ENCODE assay signal across 12 mouse cellular contexts in genomic region chr12:31912966-31913551, GRCm38 (mm10). TPM values are rescaled to one million over a fixed set of nuclear protein-coding genes. Genes with fewer than 3 reads are reported as not detected.
DNase-seq lines count a peak whose midpoint lies in the region; ATAC-seq and TF ChIP-seq lines count a peak whose summit lies in the region.
"Had no signal": no experiment of that assay in that cellular context is flagged by ENCODE, and none has a peak within 500 bp of the region (broad histone marks: within the 10 kb centered on the region; RNA-seq: fewer than 3 reads in every experiment).

No protein-coding gene starts in this region.

- 79% methylated on average over 6 of the region's 6 CpGs for WGBS in heart, postnatal 0 days

- no peak for DNase-seq in gastrocnemius, adult 2 months
- DNase-seq in gastrocnemius, adult 8-10 months (ENCODE audit: low spot score in 2 of 2): no peak
- no peak for DNase-seq in heart, postnatal 0 days (ENCODE audit: low spot score)
- no peak for DNase-seq in heart, adult 18-20 months
- DNase-seq in Patski (ENCODE audit: low read depth, low spot score): no peak
- DNase-seq in right cerebral cortex, postnatal 14 days: no peak
- DNase-seq: kidney, adult 18-20 months had no signal

- peaks cover 6% of the 10 kb centered on the region; the same call in 1 of the 2 replicates for H3K4me1 ChIP-seq in heart, postnatal 0 days (ENCODE audit: control insufficient read depth, insufficient read depth)
- H3K4me1 ChIP-seq in cortical plate, adult 2 months (ENCODE audit: control insufficient read depth, insufficient read depth, low read length): no peaks in the 10 kb centered on the region
- H3K4me1 ChIP-seq: forebrain, embryonic 13.5 days; hindbrain, embryonic 13.5 days had no signal

- no peak for ATAC-seq in heart, postnatal 0 days (ENCODE audit: insufficient read depth, low read depth)
- peak; percentile 55 for ATAC-seq in Patski

- TF ChIP-seq CTCF in gastrocnemius, adult 2 months (IDR thresholded peaks at IDR 0.05): no peak
- TF ChIP-seq CTCF in heart, postnatal 0 days (IDR thresholded peaks at IDR 0.05; ENCODE audit: low read depth): no peak
- no peak for TF ChIP-seq CTCF in Patski (IDR thresholded peaks at IDR 0.05)
- no peak for TF ChIP-seq CTCF in cortical plate, adult 2 months (IDR thresholded peaks at IDR 0.05; ENCODE audit: extremely low read depth, insufficient read depth, low read length)

- H3K27me3 ChIP-seq in heart, postnatal 0 days (ENCODE audit: control insufficient read depth, insufficient read depth, low read length): no peaks in the 10 kb centered on the region
- no peaks in the 10 kb centered on the region for H3K27me3 ChIP-seq in Patski
- H3K27me3 ChIP-seq: forebrain, embryonic 13.5 days; hindbrain, embryonic 13.5 days had no signal

- CTCF ChIA-PET in Patski (lab: Charles Lee): no interaction called here

- intact Hi-C loops in gastrocnemius, adult 2 months (cut with DNase I): no loop called here

- no peak for TF ChIP-seq EP300 in heart, postnatal 0 days (IDR thresholded peaks at IDR 0.05; ENCODE audit: low read depth)

- H3K9me3 ChIP-seq in heart, postnatal 0 days (replicated peaks; ENCODE audit: control insufficient read depth, low read length): no peaks in the 10 kb centered on the region
- H3K9me3 ChIP-seq: embryonic facial prominence, embryonic 10.5 days; forebrain, embryonic 13.5 days; hindbrain, embryonic 13.5 days had no signal

- H3K4me3 ChIP-seq in gastrocnemius, adult 2 months: no peak overlapping the region
- H3K4me3 ChIP-seq in heart, postnatal 0 days (ENCODE audit: low read depth, low read length): no peak overlapping the region
- no peak overlapping the region for H3K4me3 ChIP-seq in cortical plate, adult 2 months (ENCODE audit: insufficient read depth, low read length)
- H3K4me3 ChIP-seq: embryonic facial prominence, embryonic 10.5 days; forebrain, embryonic 13.5 days; hindbrain, embryonic 13.5 days had no signal

- no peak for TF ChIP-seq POLR2A in cortical plate, adult 2 months (IDR thresholded peaks at IDR 0.05; ENCODE audit: extremely low read depth, insufficient read depth, low read length)

- peak overlapping the region; percentile 75 for H3K27ac ChIP-seq in gastrocnemius, adult 2 months
- H3K27ac ChIP-seq in heart, postnatal 0 days (ENCODE audit: low read depth): 0 out of 2 replicates have a peak overlapping the region, but pooled peaks have one; percentile 34
- H3K27ac ChIP-seq in cortical plate, adult 2 months (ENCODE audit: insufficient read depth, low read length): 0 out of 2 replicates have a peak overlapping the region, but pooled peaks have one; percentile 2
- H3K27ac ChIP-seq: embryonic facial prominence, embryonic 10.5 days; forebrain, embryonic 13.5 days; hindbrain, embryonic 13.5 days had no signal

- no peaks in the 10 kb centered on the region for H3K36me3 ChIP-seq in heart, postnatal 0 days (replicated peaks; ENCODE audit: control insufficient read depth, insufficient read depth, low read length)
- H3K36me3 ChIP-seq: embryonic facial prominence, embryonic 10.5 days; hindbrain, embryonic 13.5 days had no signal

- no peak overlapping the region for H3K4me2 ChIP-seq in heart, postnatal 0 days (ENCODE audit: low read depth, low read length)
- H3K4me2 ChIP-seq: forebrain, embryonic 13.5 days; heart, embryonic 11.5 days; hindbrain, embryonic 13.5 days had no signal

- no peak overlapping the region for H3K9ac ChIP-seq in heart, postnatal 0 days (replicated peaks; ENCODE audit: low read depth, low read length)
- H3K9ac ChIP-seq: forebrain, embryonic 13.5 days; hindbrain, embryonic 13.5 days had no signal

- POLR2A ChIA-PET in Patski (lab: Charles Lee): interaction anchor here (1.0 kb wide), 1 partner anchor 18 kb away, joined by 3 read pairs; no protein-coding TSS in a partner anchor

- in situ Hi-C loops in Patski (cut with MboI; ENCODE audit: low pct_unique_long_range_greater_than_20kb): no loop called here

RNA-seq across cellular contexts. Expression of gene Hbp1, which starts 37.3 kb away (rescaled TPM):
- total RNA-seq in gastrocnemius, adult 2 months (2021): 10 to 100 TPM; 60.3 to 74.6 TPM
- total RNA-seq in gastrocnemius, adult 8-10 months (2022): 10 to 100 TPM; 65.3 to 78.0 (median 69.0) TPM
- total RNA-seq in heart, postnatal 0 days (2014; rRNA removed; ENCODE audit: low replicate concordance): 153 and 187 TPM in 2 replicates
- 97.9 and 127 TPM in 2 replicates for polyA plus RNA-seq in heart, postnatal 0 days (2015; fragmentation: Nextera tagmentation; extraction: Ambion mirVana)
- 10 to 100 TPM; 64.1 to 68.9 TPM for total RNA-seq in heart, adult 18-20 months (2021)
- polyA plus RNA-seq in Patski (2021): 66.0 TPM
- 32.4 and 37.2 TPM in 2 replicates for polyA plus RNA-seq in cortical plate, adult 2 months (2012; rRNA removed)

Comparison
In these comparisons a context has a peak if more than half of its experiments do, and no peak if none do; other contexts are left out.
1. H3K27ac ChIP-seq: peak in every context shown above with its lines; median percentile 75 in gastrocnemius, adult 2 months; 34 in heart, postnatal 0 days; 2 in cortical plate, adult 2 months.